In the genomic region with DNA sequence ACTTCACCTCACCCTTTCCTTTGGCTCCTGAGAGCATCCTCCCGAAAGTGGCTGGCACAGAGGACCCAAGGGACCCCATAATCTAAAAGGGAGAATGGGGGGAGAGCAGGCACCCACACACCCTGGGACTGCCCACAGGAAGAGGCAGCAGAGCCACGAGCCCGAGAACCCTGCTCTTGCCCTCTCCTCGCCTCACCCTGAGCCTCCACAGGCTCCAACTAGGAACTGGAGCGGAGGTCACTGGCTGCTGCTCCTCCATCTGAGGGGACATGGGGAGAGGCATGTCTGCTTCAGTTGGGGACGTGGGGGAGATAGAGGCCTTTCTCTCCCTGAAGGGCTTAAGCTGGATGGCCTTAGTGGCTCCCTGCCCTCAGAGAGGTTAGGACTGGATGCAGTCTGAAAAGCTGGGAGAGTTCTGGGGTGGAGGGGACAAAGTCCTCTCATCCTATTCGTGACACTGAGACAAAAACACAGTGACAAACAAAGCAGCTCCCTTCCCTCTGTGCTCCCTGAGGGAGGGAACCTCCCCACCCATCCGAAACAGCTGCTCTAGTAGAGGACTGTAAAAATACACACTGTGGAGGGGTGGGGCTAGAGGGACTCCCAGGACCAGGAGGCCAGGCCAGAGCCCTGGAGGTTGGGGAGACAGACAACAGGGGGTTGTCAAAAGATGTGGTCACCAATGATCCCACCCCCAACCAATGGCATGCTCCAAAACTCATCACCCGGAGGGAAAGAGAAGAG, we compare ENCODE assay signal across 15 mouse cellular contexts. TPM values are rescaled to one million over a fixed set of nuclear protein-coding genes. Genes with fewer than 3 reads are reported as not detected.
DNase-seq lines count a peak whose midpoint lies in the region; ATAC-seq lines count a peak whose summit lies in the region.
"Had no signal": no experiment of that assay in that cellular context is flagged by ENCODE, and none has a peak within 500 bp of the region (broad histone marks: within the 10 kb centered on the region; RNA-seq: fewer than 3 reads in every experiment).

No protein-coding gene starts in this region.

- no peak for ATAC-seq in forebrain, embryonic 12.5 days (ENCODE audit: low FRiP score)
- ATAC-seq in forebrain, embryonic 16.5 days, result no peak
- ATAC-seq in kidney, embryonic 16.5 days (ENCODE audit: low FRiP score, low TSS enrichment), result peak; percentile 36; the same call in 1 of the 2 replicates
- peak; percentile 9; the same call in 1 of the 2 replicates for ATAC-seq in embryonic facial prominence, embryonic 15.5 days (ENCODE audit: insufficient number of reproducible peaks, low FRiP score, low TSS enrichment, low read depth)
- peak; percentile 72 for ATAC-seq in liver, embryonic 16.5 days (ENCODE audit: low read depth)

- peaks cover 5% of the 10 kb centered on the region; the same call in 1 of the 2 replicates for H3K9me3 ChIP-seq in forebrain, embryonic 12.5 days
- 0 out of 2 replicates have a peak, but pooled peaks cover 2% of the 10 kb centered on the region for H3K9me3 ChIP-seq in forebrain, embryonic 16.5 days (ENCODE audit: control insufficient read depth, low read length)
- 0 out of 2 replicates have a peak, but pooled peaks cover 7% of the 10 kb centered on the region for H3K9me3 ChIP-seq in kidney, embryonic 16.5 days (ENCODE audit: low read length)
- 0 out of 2 replicates have a peak, but pooled peaks cover 2% of the 10 kb centered on the region for H3K9me3 ChIP-seq in embryonic facial prominence, embryonic 15.5 days (replicated peaks)
- H3K9me3 ChIP-seq in liver, embryonic 16.5 days (replicated peaks; ENCODE audit: control insufficient read depth, low read length), result no peaks in the 10 kb centered on the region

- WGBS in forebrain, embryonic 12.5 days, result 80% methylated on average over 9 of the region's 9 CpGs
- WGBS in forebrain, embryonic 16.5 days, result 75% methylated on average over 9 of the region's 9 CpGs
- 77% methylated on average over 9 of the region's 9 CpGs for WGBS in kidney, embryonic 16.5 days
- WGBS in embryonic facial prominence, embryonic 15.5 days, result 76% methylated on average over 9 of the region's 9 CpGs
- 63% methylated on average over 9 of the region's 9 CpGs for WGBS in liver, embryonic 16.5 days (ENCODE audit: insufficient replicate concordance)

- H3K36me3 ChIP-seq in forebrain, embryonic 12.5 days (replicated peaks), result peaks cover 68% of the 10 kb centered on the region
- peaks cover 42% of the 10 kb centered on the region for H3K36me3 ChIP-seq in forebrain, embryonic 16.5 days (ENCODE audit: control insufficient read depth, insufficient read depth)
- peaks cover 69% of the 10 kb centered on the region for H3K36me3 ChIP-seq in kidney, embryonic 16.5 days (ENCODE audit: insufficient read depth, low read length)
- H3K36me3 ChIP-seq in embryonic facial prominence, embryonic 15.5 days, result peaks cover 68% of the 10 kb centered on the region
- H3K36me3 ChIP-seq in liver, embryonic 16.5 days (ENCODE audit: control insufficient read depth, insufficient read depth), result peaks cover 43% of the 10 kb centered on the region

- H3K4me3 ChIP-seq in forebrain, embryonic 12.5 days (replicated peaks), result no peak overlapping the region
- no peak overlapping the region for H3K4me3 ChIP-seq in forebrain, embryonic 16.5 days (replicated peaks; ENCODE audit: low read length)
- H3K4me3 ChIP-seq in kidney, embryonic 16.5 days (ENCODE audit: low read length), result no peak overlapping the region
- H3K4me3 ChIP-seq in embryonic facial prominence, embryonic 15.5 days (replicated peaks), result no peak overlapping the region
- H3K4me3 ChIP-seq in liver, embryonic 16.5 days (ENCODE audit: low read depth, low read length), result no peak overlapping the region
- H3K4me3 ChIP-seq: erythroblast, embryonic 14.5 days had no signal

- no peaks in the 10 kb centered on the region for H3K27me3 ChIP-seq in forebrain, embryonic 12.5 days
- H3K27me3 ChIP-seq in forebrain, embryonic 16.5 days (replicated peaks; ENCODE audit: control insufficient read depth, insufficient read depth, low read length), result no peaks in the 10 kb centered on the region
- no peaks in the 10 kb centered on the region for H3K27me3 ChIP-seq in kidney, embryonic 16.5 days (ENCODE audit: insufficient read depth, low read length)
- no peaks in the 10 kb centered on the region for H3K27me3 ChIP-seq in embryonic facial prominence, embryonic 15.5 days
- no peaks in the 10 kb centered on the region for H3K27me3 ChIP-seq in liver, embryonic 16.5 days (ENCODE audit: control insufficient read depth, insufficient read depth, low read depth, low read length)

- peaks cover 15% of the 10 kb centered on the region for H3K4me1 ChIP-seq in forebrain, embryonic 12.5 days
- peaks cover 8% of the 10 kb centered on the region for H3K4me1 ChIP-seq in forebrain, embryonic 16.5 days (replicated peaks; ENCODE audit: control insufficient read depth, insufficient read depth, low read length)
- H3K4me1 ChIP-seq in kidney, embryonic 16.5 days (ENCODE audit: insufficient read depth, low read length), result peaks cover 6% of the 10 kb centered on the region; the same call in 1 of the 2 replicates
- H3K4me1 ChIP-seq in embryonic facial prominence, embryonic 15.5 days, result peaks cover 13% of the 10 kb centered on the region
- peaks cover 14% of the 10 kb centered on the region for H3K4me1 ChIP-seq in liver, embryonic 16.5 days (ENCODE audit: control insufficient read depth, low read depth, low read length)

- no peak overlapping the region for H3K4me2 ChIP-seq in forebrain, embryonic 12.5 days
- no peak overlapping the region for H3K4me2 ChIP-seq in forebrain, embryonic 16.5 days (ENCODE audit: low read length)
- no peak overlapping the region for H3K4me2 ChIP-seq in kidney, embryonic 16.5 days (replicated peaks; ENCODE audit: low read depth, low read length)
- H3K4me2 ChIP-seq in embryonic facial prominence, embryonic 15.5 days (replicated peaks), result no peak overlapping the region
- no peak overlapping the region for H3K4me2 ChIP-seq in liver, embryonic 16.5 days (ENCODE audit: low read depth, low read length)

- H3K9ac ChIP-seq in forebrain, embryonic 12.5 days, result no peak overlapping the region
- no peak overlapping the region for H3K9ac ChIP-seq in forebrain, embryonic 16.5 days (replicated peaks; ENCODE audit: low read depth, low read length)
- H3K9ac ChIP-seq in kidney, embryonic 16.5 days (replicated peaks; ENCODE audit: low read length), result no peak overlapping the region
- H3K9ac ChIP-seq in embryonic facial prominence, embryonic 15.5 days, result no peak overlapping the region
- 0 out of 2 replicates have a peak overlapping the region, but pooled peaks have one; percentile 2 for H3K9ac ChIP-seq in liver, embryonic 16.5 days (ENCODE audit: low read depth, low read length)

- intact Hi-C loops in left cerebral cortex, postnatal 25 days (cut with DNase I), result no loop called here

- peak overlapping the region; percentile 42; the same call in 1 of the 2 replicates for H3K27ac ChIP-seq in forebrain, embryonic 12.5 days
- no peak overlapping the region for H3K27ac ChIP-seq in forebrain, embryonic 16.5 days (ENCODE audit: low read length)
- H3K27ac ChIP-seq in kidney, embryonic 16.5 days (ENCODE audit: low read length), result no peak overlapping the region
- H3K27ac ChIP-seq in embryonic facial prominence, embryonic 15.5 days (replicated peaks), result 0 out of 2 replicates have a peak overlapping the region, but pooled peaks have one; percentile 30
- H3K27ac ChIP-seq in liver, embryonic 16.5 days (ENCODE audit: low read length), result peak overlapping the region; percentile 75

- DNase-seq in kidney, postnatal 4 days, result no peak
- no peak for DNase-seq in left cerebral cortex, postnatal 25 days (ENCODE audit: low spot score in 2 of 2)
- no peak for DNase-seq in kidney, adult 8-10 months
- DNase-seq: adrenal gland, postnatal 36 days; cerebellum, adult 11 months; gastrocnemius, postnatal 10 days; kidney, postnatal 25 days; lung, adult 18-20 months; thymus, adult 18-20 months had no signal

RNA-seq across cellular contexts. Expression of a gene that starts 12.8 kb away (rescaled TPM):
- 37.1 and 41.7 TPM in 2 replicates for polyA plus RNA-seq in forebrain, embryonic 12.5 days (2016; fragmentation: Nextera tagmentation; extraction: Ambion mirVana)
- 21.8 and 25.9 TPM in 2 replicates for polyA plus RNA-seq in forebrain, embryonic 16.5 days (2015; fragmentation: Nextera tagmentation; extraction: Ambion mirVana)
- polyA plus RNA-seq in kidney, embryonic 16.5 days (2015; fragmentation: Nextera tagmentation; extraction: Ambion mirVana), result 34.2 and 36.2 TPM in 2 replicates
- polyA plus RNA-seq in embryonic facial prominence, embryonic 15.5 days (2015; fragmentation: Nextera tagmentation; extraction: Ambion mirVana), result 37.0 and 38.3 TPM in 2 replicates
- polyA plus RNA-seq in liver, embryonic 16.5 days (2015; fragmentation: Nextera tagmentation; extraction: Ambion mirVana), result 12.8 and 13.7 TPM in 2 replicates
- 10 to 100 TPM; 23.3 to 27.7 TPM for total RNA-seq in left cerebral cortex, postnatal 25 days (2021)

RNA-seq across cellular contexts. Expression of a gene that starts 13.2 kb away (rescaled TPM):
- 138 and 139 TPM in 2 replicates for polyA plus RNA-seq in forebrain, embryonic 12.5 days (2016; fragmentation: Nextera tagmentation; extraction: Ambion mirVana)
- polyA plus RNA-seq in forebrain, embryonic 16.5 days (2015; fragmentation: Nextera tagmentation; extraction: Ambion mirVana), result 120 and 130 TPM in 2 replicates
- polyA plus RNA-seq in kidney, embryonic 16.5 days (2015; fragmentation: Nextera tagmentation; extraction: Ambion mirVana), result 57.0 and 88.2 TPM in 2 replicates
- polyA plus RNA-seq in embryonic facial prominence, embryonic 15.5 days (2015; fragmentation: Nextera tagmentation; extraction: Ambion mirVana), result 114 and 120 TPM in 2 replicates
- 20.2 and 23.1 TPM in 2 replicates for polyA plus RNA-seq in liver, embryonic 16.5 days (2015; fragmentation: Nextera tagmentation; extraction: Ambion mirVana)
- 100 to 1,000 TPM; 104 to 105 TPM for total RNA-seq in left cerebral cortex, postnatal 25 days (2021)

RNA-seq across cellular contexts. Expression of a gene that starts 28.6 kb away (rescaled TPM):
- polyA plus RNA-seq in forebrain, embryonic 12.5 days (2016; fragmentation: Nextera tagmentation; extraction: Ambion mirVana), result 2.7 TPM in 2 replicates
- 3.4 and 3.7 TPM in 2 replicates for polyA plus RNA-seq in forebrain, embryonic 16.5 days (2015; fragmentation: Nextera tagmentation; extraction: Ambion mirVana)
- polyA plus RNA-seq in kidney, embryonic 16.5 days (2015; fragmentation: Nextera tagmentation; extraction: Ambion mirVana), result 9.8 and 10.5 TPM in 2 replicates
- polyA plus RNA-seq in embryonic facial prominence, embryonic 15.5 days (2015; fragmentation: Nextera tagmentation; extraction: Ambion mirVana), result 8.7 and 10.1 TPM in 2 replicates
- polyA plus RNA-seq in liver, embryonic 16.5 days (2015; fragmentation: Nextera tagmentation; extraction: Ambion mirVana), result 2.4 and 2.8 TPM in 2 replicates
- 1 to 10 TPM; 5.7 TPM for total RNA-seq in left cerebral cortex, postnatal 25 days (2021)

RNA-seq across cellular contexts. Expression of a gene that starts 33.6 kb away (rescaled TPM):
- 19.3 and 20.3 TPM in 2 replicates for polyA plus RNA-seq in forebrain, embryonic 12.5 days (2016; fragmentation: Nextera tagmentation; extraction: Ambion mirVana)
- polyA plus RNA-seq in forebrain, embryonic 16.5 days (2015; fragmentation: Nextera tagmentation; extraction: Ambion mirVana), result 23.8 and 25.3 TPM in 2 replicates
- 20.9 and 21.9 TPM in 2 replicates for polyA plus RNA-seq in kidney, embryonic 16.5 days (2015; fragmentation: Nextera tagmentation; extraction: Ambion mirVana)
- 16.6 and 20.5 TPM in 2 replicates for polyA plus RNA-seq in embryonic facial prominence, embryonic 15.5 days (2015; fragmentation: Nextera tagmentation; extraction: Ambion mirVana)
- 4.0 and 4.7 TPM in 2 replicates for polyA plus RNA-seq in liver, embryonic 16.5 days (2015; fragmentation: Nextera tagmentation; extraction: Ambion mirVana)
- total RNA-seq in left cerebral cortex, postnatal 25 days (2021), result 10 to 100 TPM; 19.7 to 19.8 TPM
- polyA plus RNA-seq: erythroblast, embryonic 14.5 days had no signal

RNA-seq across cellular contexts. Expression of a gene that starts 43.8 kb away (rescaled TPM):
- polyA plus RNA-seq in forebrain, embryonic 12.5 days (2016; fragmentation: Nextera tagmentation; extraction: Ambion mirVana), result 117 and 118 TPM in 2 replicates
- 79.5 and 80.8 TPM in 2 replicates for polyA plus RNA-seq in forebrain, embryonic 16.5 days (2015; fragmentation: Nextera tagmentation; extraction: Ambion mirVana)
- polyA plus RNA-seq in kidney, embryonic 16.5 days (2015; fragmentation: Nextera tagmentation; extraction: Ambion mirVana), result 85.7 and 93.2 TPM in 2 replicates
- polyA plus RNA-seq in embryonic facial prominence, embryonic 15.5 days (2015; fragmentation: Nextera tagmentation; extraction: Ambion mirVana), result 74.1 and 76.9 TPM in 2 replicates
- polyA plus RNA-seq in liver, embryonic 16.5 days (2015; fragmentation: Nextera tagmentation; extraction: Ambion mirVana), result 38.5 and 41.9 TPM in 2 replicates
- 10 to 100 TPM; 40.1 to 41.8 TPM for total RNA-seq in left cerebral cortex, postnatal 25 days (2021)

Comparison
In these comparisons a context has a peak if more than half of its experiments do, and no peak if none do; other contexts are left out.
1. H3K27ac ChIP-seq: peak in forebrain, embryonic 12.5 days (single experiment), embryonic facial prominence, embryonic 15.5 days (single experiment) and liver, embryonic 16.5 days (single experiment); none in forebrain, embryonic 16.5 days (single experiment) and kidney, embryonic 16.5 days (single experiment).
2. ATAC-seq: peak in kidney, embryonic 16.5 days (single experiment), embryonic facial prominence, embryonic 15.5 days (single experiment) and liver, embryonic 16.5 days (single experiment); none in forebrain, embryonic 12.5 days (single experiment) and forebrain, embryonic 16.5 days (single experiment).